Mouse (Mus musculus): ENCODE data around the gene Srm. TPM values are rescaled to one million over a fixed set of nuclear protein-coding genes. Genes with fewer than 3 reads are reported as not detected.
A peak's percentile ranks its signal among the peaks of the same experiment; 100 is the strongest.

Srm gene
- polyA plus RNA-seq, 1 experiment from 2014 or later: 150 TPM

DNA sequence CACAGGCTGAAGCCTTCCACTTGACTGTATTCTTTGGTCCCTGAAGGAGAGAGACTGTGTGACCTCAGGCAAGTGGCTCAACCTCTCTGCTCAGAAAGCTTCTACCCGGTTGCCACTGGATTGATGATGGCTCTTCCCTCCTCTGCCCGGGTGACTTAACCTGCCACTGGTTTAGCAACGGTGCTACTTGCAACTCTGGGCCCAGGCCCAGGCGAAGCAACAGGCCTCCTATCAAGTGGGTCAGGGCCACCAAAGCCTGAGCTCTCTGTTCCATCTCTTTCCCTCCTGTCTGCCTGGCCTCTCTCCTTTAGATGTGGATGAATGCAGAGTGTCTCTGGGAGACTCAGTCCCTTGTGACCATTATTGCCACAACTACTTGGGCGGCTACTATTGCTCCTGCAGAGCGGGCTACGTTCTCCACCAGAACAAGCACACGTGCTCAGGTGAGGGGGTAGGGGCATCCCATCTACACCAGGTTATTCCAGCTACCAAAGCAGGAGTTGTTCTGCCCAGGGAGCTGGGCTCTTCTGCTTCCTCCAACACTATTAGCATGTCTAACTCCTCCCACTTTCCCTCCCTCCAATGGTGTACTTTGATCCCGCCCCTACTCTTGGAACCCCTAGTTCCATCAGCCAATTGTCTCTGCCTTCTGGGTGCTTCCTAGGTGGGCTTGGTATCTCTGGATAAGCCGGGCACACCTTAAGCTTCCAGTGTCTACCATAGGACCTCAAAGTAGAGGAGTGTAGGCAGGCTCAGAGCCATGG lies 12.3 kb downstream of the Srm start:
- 68% methylated on average over 10 of the region's 10 CpGs for WGBS
- no peak overlapping the region for H3K4me2 ChIP-seq

DNA sequence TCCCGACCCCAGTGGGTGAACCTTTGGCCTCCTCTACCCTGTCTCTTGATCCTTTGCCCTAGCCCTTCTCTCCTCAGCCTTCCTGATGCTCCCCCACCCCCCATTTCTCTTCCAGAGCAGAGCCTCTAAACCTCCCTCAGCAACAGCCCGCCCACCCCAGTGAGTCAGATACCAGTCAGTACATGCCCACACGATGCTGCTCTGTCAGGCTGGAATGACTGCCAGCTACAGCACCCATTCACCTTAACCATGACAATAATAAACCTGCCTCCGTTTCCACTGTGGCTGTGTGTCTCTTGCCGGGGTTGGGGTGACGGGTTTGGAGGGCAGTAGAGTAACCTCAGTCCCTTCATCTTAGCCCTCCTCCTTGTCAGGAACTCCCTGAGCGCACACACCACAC lies 12.8 kb downstream of the Srm start:
- H3K27me3 ChIP-seq: no peaks in the 10 kb centered on the region
- H3K4me2 ChIP-seq: no peak overlapping the region
- no peak for ATAC-seq
- 81% methylated on average over 7 of the region's 7 CpGs for WGBS
- H3K27ac ChIP-seq: no peak overlapping the region
- H3K36me3 ChIP-seq (ENCODE audit: poor library complexity, severe bottlenecking): peaks cover 6% of the 10 kb centered on the region
- H3K9ac ChIP-seq: no peak overlapping the region
- no peaks in the 10 kb centered on the region for H3K9me3 ChIP-seq (replicated peaks)
- no peaks in the 10 kb centered on the region for H3K4me1 ChIP-seq
- H3K4me3 ChIP-seq: no peak overlapping the region

More for the DNA sequence above, 12.3 kb downstream of the Srm start:
- ATAC-seq: no peak
- H3K4me3 ChIP-seq: no peak overlapping the region
- peaks cover 12% of the 10 kb centered on the region for H3K36me3 ChIP-seq (ENCODE audit: poor library complexity, severe bottlenecking)
- H3K4me1 ChIP-seq: no peaks in the 10 kb centered on the region
- no peak overlapping the region for H3K9ac ChIP-seq
- no peaks in the 10 kb centered on the region for H3K27me3 ChIP-seq
- H3K27ac ChIP-seq: no peak overlapping the region
- H3K9me3 ChIP-seq (replicated peaks): no peaks in the 10 kb centered on the region

DNA sequence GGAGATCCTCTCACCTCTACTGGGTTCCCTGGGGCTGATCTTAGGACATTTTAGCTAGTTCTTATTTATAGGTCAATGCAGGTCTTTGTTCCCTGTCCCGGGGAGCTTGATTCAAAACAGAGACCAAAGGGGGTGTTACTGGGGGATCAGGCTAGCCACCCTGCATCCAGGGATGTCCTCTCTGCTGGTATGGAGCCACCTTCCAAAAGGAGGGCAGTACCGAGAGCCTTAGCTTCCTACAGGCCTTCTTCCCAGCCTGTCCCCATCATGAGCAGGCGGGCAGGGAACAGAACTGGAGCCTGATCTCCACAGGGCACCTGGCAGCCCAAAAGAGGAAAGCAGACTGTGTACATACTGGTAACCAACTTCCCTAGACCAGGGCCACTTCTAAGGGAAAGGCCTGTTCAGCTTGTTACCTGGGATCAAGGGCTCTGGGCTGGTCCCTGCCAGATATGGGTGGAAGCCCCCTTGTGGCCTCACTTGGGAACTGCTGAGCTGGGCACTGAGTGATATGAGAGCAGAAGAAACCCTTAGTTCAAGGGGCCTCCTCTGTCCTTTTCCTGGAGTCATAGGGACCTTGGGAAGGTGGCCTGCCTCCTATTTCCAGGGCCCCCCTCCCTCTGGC lies 13.3 kb downstream of the Srm start:
- H3K36me3 ChIP-seq (ENCODE audit: poor library complexity, severe bottlenecking): peaks cover 3% of the 10 kb centered on the region; the same call in 1 of the 2 replicates
- peak; percentile 36 for ATAC-seq
- H3K4me3 ChIP-seq: no peak overlapping the region
- no peak overlapping the region for H3K27ac ChIP-seq
- H3K4me2 ChIP-seq: no peak overlapping the region
- no peaks in the 10 kb centered on the region for H3K4me1 ChIP-seq
- WGBS: 88% methylated on average over 3 of the region's 3 CpGs
- no peak overlapping the region for H3K9ac ChIP-seq
- H3K27me3 ChIP-seq: no peaks in the 10 kb centered on the region
- H3K9me3 ChIP-seq (replicated peaks): no peaks in the 10 kb centered on the region

DNA sequence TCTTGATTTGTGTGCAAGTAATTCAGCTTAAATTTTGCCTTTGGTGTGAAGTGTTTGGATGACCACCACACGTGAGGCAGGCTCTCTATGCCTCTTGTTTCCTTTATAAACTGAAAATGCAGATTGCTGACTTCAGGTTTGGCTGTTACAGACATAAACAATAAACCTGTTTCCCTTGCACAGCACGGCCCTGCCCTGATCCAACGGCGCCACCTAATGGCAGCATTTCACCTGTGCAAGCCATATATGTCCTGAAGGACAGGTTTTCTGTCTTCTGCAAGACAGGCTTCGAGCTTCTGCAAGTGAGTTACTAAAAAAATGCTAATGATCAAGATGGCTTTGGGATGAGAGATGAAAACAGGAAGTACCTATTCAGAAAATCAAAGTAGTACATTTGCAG lies 16.5 kb downstream of the Srm start:
- no peak for ATAC-seq
- Histone ChIP-seq H3K4me3 (no peak overlapping the region), H3K36me3 (ENCODE audit: poor library complexity, severe bottlenecking) (peaks cover 16% of the 10 kb centered on the region), H3K4me1 (no peaks in the 10 kb centered on the region), H3K27me3 (no peaks in the 10 kb centered on the region), H3K4me2 (no peak overlapping the region), H3K9me3 (replicated peaks) (no peaks in the 10 kb centered on the region), H3K27ac (no peak overlapping the region; the same call in 1 of the 2 replicates), H3K9ac (no peak overlapping the region)
- WGBS: 23% methylated on average over 5 of the region's 5 CpGs

- Histone ChIP-seq H3K9me3 (replicated peaks) (no peaks in the 10 kb centered on the region), H3K4me2 (no peak overlapping the region), H3K27me3 (no peaks in the 10 kb centered on the region), H3K4me3 (no peak overlapping the region), H3K36me3 (ENCODE audit: poor library complexity, severe bottlenecking) (peaks cover 34% of the 10 kb centered on the region), H3K4me1 (peaks cover 13% of the 10 kb centered on the region), H3K27ac (no peak overlapping the region; the same call in 1 of the 2 replicates), H3K9ac (no peak overlapping the region)
- ATAC-seq: no peak
- 81% methylated on average over 5 of the region's 5 CpGs for WGBS
These were observed 18.5 kb downstream of the Srm start for GRCm38 (mm10) chr4:148609805-148610204.

DNA sequence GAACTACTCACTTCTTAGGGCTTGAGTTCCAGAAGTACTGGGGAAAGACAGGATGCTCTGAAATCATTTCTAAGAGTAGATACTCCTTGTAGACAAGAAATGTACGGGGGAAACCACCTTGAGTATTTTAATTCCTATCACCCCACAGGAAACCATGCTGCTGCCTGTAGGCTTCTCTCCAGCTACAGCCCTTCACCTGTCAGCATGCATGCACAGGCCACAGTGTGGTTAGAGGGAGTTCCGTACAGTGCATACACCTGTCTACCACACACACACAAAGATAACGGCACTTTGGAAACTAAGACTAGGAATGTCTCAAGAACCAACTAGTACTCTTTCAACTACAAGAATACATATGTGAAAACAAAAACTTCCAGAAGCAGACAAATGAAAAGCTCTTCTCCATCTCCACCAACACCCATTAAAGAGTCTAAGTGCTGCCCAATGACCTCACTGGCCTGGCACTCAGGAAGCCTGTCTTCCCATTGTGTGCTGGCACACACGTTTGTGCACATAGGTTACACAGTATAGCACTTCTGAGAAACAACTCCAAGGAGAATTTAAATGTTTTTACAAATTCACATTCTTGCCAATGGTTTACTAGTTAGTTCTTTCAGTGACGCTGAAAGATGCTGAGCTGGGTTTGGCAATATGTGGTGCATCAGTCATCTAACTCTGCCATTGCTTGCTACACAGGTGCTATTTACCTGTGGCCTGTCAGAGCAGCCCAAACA lies 19.5 kb downstream of the Srm start:
- Histone ChIP-seq H3K4me2 (no peak overlapping the region), H3K27ac (no peak overlapping the region), H3K9me3 (replicated peaks) (no peaks in the 10 kb centered on the region), H3K4me1 (peaks cover 13% of the 10 kb centered on the region), H3K4me3 (no peak overlapping the region), H3K9ac (no peak overlapping the region), H3K36me3 (ENCODE audit: poor library complexity, severe bottlenecking) (peaks cover 44% of the 10 kb centered on the region), H3K27me3 (no peaks in the 10 kb centered on the region)
- WGBS: 78% methylated on average over 5 of the region's 5 CpGs
- ATAC-seq: no peak

- Histone ChIP-seq H3K4me2 (no peak overlapping the region), H3K4me1 (peaks cover 13% of the 10 kb centered on the region), H3K27ac (no peak overlapping the region), H3K36me3 (ENCODE audit: poor library complexity, severe bottlenecking) (peaks cover 58% of the 10 kb centered on the region), H3K4me3 (no peak overlapping the region), H3K27me3 (no peaks in the 10 kb centered on the region), H3K9me3 (replicated peaks) (no peaks in the 10 kb centered on the region), H3K9ac (no peak overlapping the region)
- WGBS: 43% methylated on average over 4 of the region's 4 CpGs
- ATAC-seq: no peak
These were observed 21.3 kb downstream of the Srm start for GRCm38 (mm10) chr4:148612557-148612956.

DNA sequence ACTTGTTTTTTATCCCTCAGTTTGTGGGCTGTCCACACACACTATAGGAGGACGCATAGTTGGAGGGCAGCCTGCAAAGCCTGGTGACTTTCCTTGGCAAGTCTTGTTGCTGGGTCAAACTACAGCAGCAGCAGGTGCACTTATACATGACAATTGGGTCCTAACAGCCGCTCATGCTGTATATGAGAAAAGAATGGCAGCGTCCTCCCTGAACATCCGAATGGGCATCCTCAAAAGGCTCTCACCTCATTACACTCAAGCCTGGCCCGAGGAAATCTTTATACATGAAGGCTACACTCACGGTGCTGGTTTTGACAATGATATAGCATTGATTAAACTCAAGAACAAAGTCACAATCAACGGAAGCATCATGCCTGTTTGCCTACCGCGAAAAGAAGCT lies 22.4 kb downstream of the Srm start:
- no peaks in the 10 kb centered on the region for H3K9me3 ChIP-seq (replicated peaks)
- 57% methylated on average over 9 of the region's 9 CpGs for WGBS
- no peak overlapping the region for H3K4me2 ChIP-seq
- 0 out of 2 replicates have a peak, but pooled peaks have one; percentile 19 for ATAC-seq
- no peaks in the 10 kb centered on the region for H3K27me3 ChIP-seq
- H3K4me1 ChIP-seq: peaks cover 13% of the 10 kb centered on the region
- H3K27ac ChIP-seq: peak overlapping the region; percentile 35
- no peak overlapping the region for H3K9ac ChIP-seq
- H3K4me3 ChIP-seq: no peak overlapping the region
- peaks cover 65% of the 10 kb centered on the region for H3K36me3 ChIP-seq (ENCODE audit: poor library complexity, severe bottlenecking)

GRCm38 (mm10) chr4:148619805-148620204 lies 28.5 kb downstream of the Srm start:
- Histone ChIP-seq H3K4me3 (no peak overlapping the region), H3K36me3 (ENCODE audit: poor library complexity, severe bottlenecking) (peaks cover 92% of the 10 kb centered on the region), H3K27ac (no peak overlapping the region), H3K4me2 (no peak overlapping the region), H3K9me3 (replicated peaks) (no peaks in the 10 kb centered on the region), H3K4me1 (peaks cover 21% of the 10 kb centered on the region), H3K27me3 (no peaks in the 10 kb centered on the region), H3K9ac (no peak overlapping the region)
- 93% methylated on average over 1 of the region's 1 CpGs for WGBS
- ATAC-seq: no peak

GRCm38 (mm10) chr4:148620718-148621117 lies 29.4 kb downstream of the Srm start:
- ATAC-seq: no peak
- WGBS: 92% methylated on average over 1 of the region's 1 CpGs
- H3K9me3 ChIP-seq (replicated peaks): no peaks in the 10 kb centered on the region
- H3K4me1 ChIP-seq: peaks cover 30% of the 10 kb centered on the region
- H3K27ac ChIP-seq: no peak overlapping the region
- no peaks in the 10 kb centered on the region for H3K27me3 ChIP-seq
- H3K9ac ChIP-seq: no peak overlapping the region
- H3K36me3 ChIP-seq (ENCODE audit: poor library complexity, severe bottlenecking): peaks cover 87% of the 10 kb centered on the region
- no peak overlapping the region for H3K4me2 ChIP-seq
- no peak overlapping the region for H3K4me3 ChIP-seq

DNA sequence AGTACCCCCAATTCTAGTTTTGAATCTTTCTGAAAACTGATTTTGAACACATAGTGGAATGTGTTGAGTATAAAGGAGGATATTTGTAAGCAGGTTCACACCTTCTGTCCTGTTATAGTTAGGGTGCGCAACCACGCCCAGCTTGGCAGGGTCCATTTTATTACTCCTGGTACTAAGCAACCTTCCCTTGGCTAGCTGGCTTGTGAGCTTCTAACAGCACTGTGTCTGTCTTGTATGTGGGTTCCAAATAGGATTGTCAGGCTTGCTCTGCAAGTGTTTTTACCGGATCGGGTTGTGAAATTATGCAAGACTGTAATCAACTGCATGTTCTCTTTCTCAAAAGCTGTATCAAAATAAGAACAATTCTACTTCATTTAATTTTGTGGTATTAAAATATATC lies 31.2 kb downstream of the Srm start:
- Histone ChIP-seq H3K4me1 (peaks cover 31% of the 10 kb centered on the region), H3K27me3 (no peaks in the 10 kb centered on the region), H3K27ac (no peak overlapping the region), H3K9me3 (replicated peaks) (no peaks in the 10 kb centered on the region), H3K4me2 (no peak overlapping the region), H3K9ac (no peak overlapping the region), H3K4me3 (no peak overlapping the region), H3K36me3 (ENCODE audit: poor library complexity, severe bottlenecking) (peaks cover 70% of the 10 kb centered on the region)
- no peak for ATAC-seq
- WGBS: 98% methylated on average over 4 of the region's 4 CpGs

DNA sequence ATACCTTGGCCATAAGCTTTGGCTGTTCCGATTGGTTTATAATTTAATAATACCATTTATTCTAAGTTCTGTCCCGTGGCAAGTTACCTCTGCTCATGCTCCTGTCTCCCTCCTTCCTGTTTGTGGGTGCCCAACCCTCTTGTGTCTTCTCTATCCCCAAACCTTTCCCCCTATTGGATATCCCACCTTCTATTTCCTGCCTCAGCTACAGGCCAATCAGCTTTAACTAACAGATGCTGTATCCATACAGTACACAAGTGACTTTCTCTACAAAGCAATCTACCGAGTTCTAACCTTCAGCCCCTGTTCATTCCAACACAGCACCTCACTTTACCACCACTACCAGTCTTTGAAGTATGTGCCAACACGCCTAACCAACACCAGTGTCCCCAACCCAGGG lies 32.3 kb downstream of the Srm start:
- Histone ChIP-seq H3K4me3 (no peak overlapping the region), H3K9me3 (replicated peaks) (no peaks in the 10 kb centered on the region), H3K27ac (no peak overlapping the region), H3K36me3 (ENCODE audit: poor library complexity, severe bottlenecking) (peaks cover 64% of the 10 kb centered on the region), H3K27me3 (no peaks in the 10 kb centered on the region), H3K9ac (no peak overlapping the region), H3K4me1 (peaks cover 31% of the 10 kb centered on the region), H3K4me2 (peak overlapping the region; percentile 14; the same call in 1 of the 2 replicates)
- ATAC-seq: no peak
- 85% methylated on average over 4 of the region's 4 CpGs for WGBS
